Mouse (Mus musculus) hindbrain, embryonic 10.5 days (tissue): ENCODE measurements around the gene Osmr. TPM values are rescaled to one million over a fixed set of nuclear protein-coding genes. Genes with fewer than 3 reads are reported as not detected.

Experiments
- DNase-seq: peaks from one replicate; pipeline ENCODE4 v3.0.0-alpha.2; 2017; ENCODE audit warnings: low spot score
- H3K27ac ChIP-seq: fragments of 300-500 bp; sonication (generic); 2 replicates; pipeline ENCODE4 v1.5.1; 2016; ENCODE audit warnings: mild to moderate bottlenecking, moderate library complexity
- H3K27me3 ChIP-seq: fragments of 300-500 bp; sonication (generic); 2 replicates; pipeline ENCODE4 v1.6.1; 2016; ENCODE audit warnings: mild to moderate bottlenecking; ENCODE audit not compliant: poor library complexity, insufficient read depth, severe bottlenecking
- H3K36me3 ChIP-seq: fragments of 300-500 bp; sonication (generic); 2 replicates; pipeline ENCODE4 v1.6.1; 2016; ENCODE audit warnings: mild to moderate bottlenecking, moderate library complexity
- H3K4me1 ChIP-seq: fragments of 300-500 bp; sonication (generic); replicated peaks from 2 replicates; pipeline ENCODE4 v1.6.1; 2016; ENCODE audit warnings: mild to moderate bottlenecking
- H3K4me3 ChIP-seq: fragments of 300-500 bp; sonication (generic); 2 replicates; pipeline ENCODE4 v1.5.1; 2016; ENCODE audit warnings: mild to moderate bottlenecking, moderate library complexity
- H3K9me3 ChIP-seq: fragments of 300-500 bp; sonication (generic); 2 replicates; pipeline ENCODE4 v1.6.1; 2016; ENCODE audit warnings: mild to moderate bottlenecking, moderate library complexity
- WGBS: fragments of 180-500 bp; shearing (Covaris S2); methylation state at CpG from one replicate; pipeline ENCODE4 v1.1.7; 2016; 5-methylcytosine and 5-hydroxymethylcytosine counted together
- polyA plus RNA-seq: library from polyadenylated mRNA; unstranded; fragments of >200 nt; fragmentation: Nextera tagmentation; extraction: Ambion mirVana; gene quantifications from 2 replicates; pipeline ENCODE4 v1.2.1, GENCODE M21; 2016

Osmr gene
- polyA plus RNA-seq, 1 experiment from 2014 or later = 0.67 TPM

DNA sequence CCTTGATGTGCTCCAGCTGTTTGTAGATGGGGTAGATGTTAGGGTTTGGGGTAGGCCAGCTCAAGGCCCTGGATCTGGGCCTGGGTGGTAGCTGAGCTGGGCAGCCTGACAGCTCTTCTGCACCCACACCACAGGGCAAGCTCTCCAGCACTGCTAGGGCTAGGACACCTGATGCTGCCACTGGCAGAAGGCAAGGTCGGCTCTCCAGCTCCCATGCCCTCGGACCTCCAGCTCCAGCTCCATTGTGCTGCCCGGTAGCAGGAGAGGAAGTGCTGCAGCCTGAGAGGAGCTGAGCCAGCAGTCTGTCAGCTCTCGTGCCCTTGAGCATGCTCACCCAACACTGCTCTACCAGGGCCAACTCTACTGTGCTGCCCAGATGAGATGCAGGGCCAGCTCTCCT, 8.3 kb upstream of the Osmr start:
- no peak overlapping the region for H3K4me3 ChIP-seq
- WGBS = 85% methylated on average over 4 of the region's 4 CpGs
- DNase-seq = no peak
- H3K27me3 ChIP-seq = no peaks in the 10 kb centered on the region
- no peaks in the 10 kb centered on the region for H3K9me3 ChIP-seq
- H3K4me1 ChIP-seq = no peaks in the 10 kb centered on the region
- H3K36me3 ChIP-seq = no peaks in the 10 kb centered on the region
- no peak overlapping the region for H3K27ac ChIP-seq

- no peak for DNase-seq
These were observed 7.4 kb upstream of the Osmr start for GRCm38 (mm10) chr15:6882180-6882579.

GRCm38 (mm10) chr15:6881211-6881610, 6.4 kb upstream of the Osmr start:
- H3K36me3 ChIP-seq = no peaks in the 10 kb centered on the region
- H3K27me3 ChIP-seq = peaks cover 5% of the 10 kb centered on the region; the same call in 1 of the 2 replicates
- DNase-seq = no peak
- WGBS = 87% methylated on average over 9 of the region's 9 CpGs
- no peak overlapping the region for H3K27ac ChIP-seq
- H3K4me3 ChIP-seq = no peak overlapping the region
- H3K9me3 ChIP-seq = no peaks in the 10 kb centered on the region
- H3K4me1 ChIP-seq = no peaks in the 10 kb centered on the region

More at GRCm38 (mm10) chr15:6882180-6882579, 7.4 kb upstream of the Osmr start:
- Histone ChIP-seq H3K4me3 (no peak overlapping the region), H3K27ac (no peak overlapping the region), H3K27me3 (no peaks in the 10 kb centered on the region), H3K9me3 (no peaks in the 10 kb centered on the region), H3K36me3 (no peaks in the 10 kb centered on the region), H3K4me1 (no peaks in the 10 kb centered on the region)
- WGBS = 46% methylated on average over 7 of the region's 7 CpGs

DNA sequence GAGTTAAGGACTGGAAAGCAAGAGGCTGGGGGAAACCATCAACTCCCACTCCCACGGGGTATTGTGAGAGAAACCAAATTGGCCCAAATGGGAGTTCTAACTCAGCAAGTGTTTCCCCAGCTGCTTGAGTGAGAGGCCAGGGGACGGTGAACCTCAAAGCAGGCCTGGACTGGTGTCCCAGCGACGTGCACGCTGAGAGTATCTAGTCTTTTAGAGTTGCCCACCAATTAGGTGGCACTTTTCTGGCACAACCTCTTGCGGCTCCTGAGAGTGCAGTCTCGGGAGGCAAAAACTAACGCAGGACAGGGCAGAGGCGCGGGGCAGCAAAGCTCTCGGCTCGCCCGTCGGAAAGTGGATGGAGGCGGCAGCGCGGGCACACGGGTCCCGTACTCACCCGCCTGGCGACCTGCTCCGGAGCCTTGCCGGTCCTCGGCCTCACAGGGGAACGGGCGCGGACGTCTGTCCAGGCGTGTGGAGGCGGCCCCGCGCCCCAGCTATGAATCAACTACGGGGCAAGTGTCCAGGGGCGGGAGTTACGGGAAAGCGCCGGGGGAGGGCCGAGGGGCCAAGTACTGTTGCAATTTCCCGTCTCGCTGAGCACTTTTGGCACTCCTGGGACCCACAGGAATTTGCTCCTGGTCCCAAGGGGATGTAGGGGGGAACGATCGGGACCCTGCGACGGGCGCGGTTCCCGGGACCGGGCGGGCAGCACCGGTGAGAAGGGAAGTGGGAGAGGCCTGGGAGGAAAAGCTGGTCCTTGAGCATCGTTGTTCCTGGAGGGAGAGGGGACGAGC, 765 bp downstream of the Osmr start:
- Histone ChIP-seq H3K27me3 (peaks cover 61% of the 10 kb centered on the region), H3K27ac (peak overlapping the region; percentile 64), H3K36me3 (no peaks in the 10 kb centered on the region), H3K4me1 (peaks cover 18% of the 10 kb centered on the region), H3K9me3 (no peaks in the 10 kb centered on the region), H3K4me3 (peak overlapping the region; percentile 55)
- peak; percentile 40 for DNase-seq
- 2% methylated on average over 52 of the region's 52 CpGs for WGBS

- Histone ChIP-seq H3K27me3 (peaks cover 61% of the 10 kb centered on the region), H3K9me3 (no peaks in the 10 kb centered on the region), H3K36me3 (no peaks in the 10 kb centered on the region), H3K4me1 (peaks cover 18% of the 10 kb centered on the region), H3K4me3 (peak overlapping the region; percentile 55), H3K27ac (0 out of 2 replicates have a peak overlapping the region, but pooled peaks have one; percentile 64)
- 39% methylated on average over 17 of the region's 17 CpGs for WGBS
- peak; percentile 31 for DNase-seq
These were observed 1.5 kb downstream of the Osmr start for GRCm38 (mm10) chr15:6873154-6873806.

- peaks cover 61% of the 10 kb centered on the region for H3K27me3 ChIP-seq
- H3K9me3 ChIP-seq = no peaks in the 10 kb centered on the region
- no peak for DNase-seq
- peaks cover 21% of the 10 kb centered on the region for H3K4me1 ChIP-seq
- no peaks in the 10 kb centered on the region for H3K36me3 ChIP-seq
- H3K27ac ChIP-seq = no peak overlapping the region
- H3K4me3 ChIP-seq = no peak overlapping the region
- 64% methylated on average over 11 of the region's 11 CpGs for WGBS
These were observed 3.0 kb downstream of the Osmr start for GRCm38 (mm10) chr15:6871621-6872359.

DNA sequence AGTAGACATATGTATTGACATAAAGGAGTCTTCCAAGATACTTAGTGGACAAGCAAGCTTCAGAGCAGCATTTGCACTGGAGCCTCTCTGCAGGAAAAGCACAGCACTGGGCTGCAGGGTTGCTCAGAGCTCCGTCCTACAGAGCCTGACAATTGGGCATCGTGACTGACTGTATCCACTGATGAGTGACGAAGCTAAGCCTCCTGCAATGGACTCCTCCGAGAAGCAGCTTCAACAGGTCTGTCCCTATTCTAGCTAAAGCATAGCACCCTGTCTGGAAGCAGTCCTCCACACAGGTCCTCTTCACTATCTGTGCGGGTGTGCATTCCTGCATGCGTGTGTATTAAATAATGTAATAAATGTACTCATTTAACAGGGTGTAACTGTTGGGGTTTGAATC, 7.9 kb downstream of the Osmr start:
- H3K27me3 ChIP-seq = peaks cover 22% of the 10 kb centered on the region

DNA sequence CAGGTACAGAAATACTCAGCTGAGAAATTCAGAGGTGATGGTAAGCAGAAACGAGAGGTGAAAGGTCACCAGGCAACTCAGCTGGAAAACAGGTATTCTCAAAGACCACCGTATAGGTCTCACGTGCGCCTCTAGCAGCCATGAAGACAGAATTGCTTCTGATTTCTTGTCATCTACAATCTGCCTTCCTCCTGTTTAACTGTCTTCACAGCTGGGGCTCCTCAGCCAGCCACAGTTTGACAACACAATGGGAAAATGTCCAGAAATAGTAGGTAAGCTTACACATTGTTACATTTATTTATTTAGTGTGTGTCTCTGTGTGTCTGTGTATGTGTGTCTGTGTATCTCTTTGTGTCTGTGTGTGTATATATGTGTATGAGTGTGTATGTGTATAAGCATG, 12.6 kb downstream of the Osmr start:
- WGBS = 86% methylated on average over 4 of the region's 4 CpGs
- Histone ChIP-seq H3K36me3 (no peaks in the 10 kb centered on the region), H3K27ac (no peak overlapping the region), H3K4me1 (peaks cover 11% of the 10 kb centered on the region; the same call in 1 of the 2 replicates), H3K4me3 (no peak overlapping the region), H3K9me3 (no peaks in the 10 kb centered on the region), H3K27me3 (peaks cover 7% of the 10 kb centered on the region; the same call in 1 of the 2 replicates)
- DNase-seq = no peak

More for the DNA sequence above, 7.9 kb downstream of the Osmr start:
- H3K4me1 ChIP-seq = peaks cover 7% of the 10 kb centered on the region; the same call in 1 of the 2 replicates
- H3K4me3 ChIP-seq = no peak overlapping the region
- H3K27ac ChIP-seq = no peak overlapping the region
- no peaks in the 10 kb centered on the region for H3K9me3 ChIP-seq
- H3K36me3 ChIP-seq = no peaks in the 10 kb centered on the region
- DNase-seq = no peak
- 37% methylated on average over 6 of the region's 6 CpGs for WGBS

DNA sequence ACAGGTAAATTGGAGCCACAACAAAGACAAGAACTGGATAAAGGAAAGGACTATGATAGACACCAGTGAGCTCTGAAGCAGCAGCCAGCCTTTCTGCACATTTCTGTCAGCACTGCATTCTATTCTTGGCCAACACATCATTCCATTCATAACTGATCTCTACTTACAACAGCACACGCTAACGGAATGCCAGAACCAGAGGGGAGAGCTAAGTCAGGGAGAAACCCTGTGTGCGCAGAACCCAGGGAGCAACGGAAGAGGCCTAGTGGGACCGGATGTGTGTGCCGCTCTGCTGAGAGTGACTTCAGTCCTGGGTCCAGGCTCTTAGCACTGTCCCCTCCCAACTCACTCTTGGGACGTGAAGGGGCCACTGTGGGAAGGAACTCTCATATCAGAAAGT, 13.2 kb downstream of the Osmr start:
- Histone ChIP-seq H3K4me3 (no peak overlapping the region), H3K9me3 (no peaks in the 10 kb centered on the region), H3K4me1 (0 out of 2 replicates have a peak, but pooled peaks cover 7% of the 10 kb centered on the region), H3K27ac (no peak overlapping the region), H3K27me3 (peaks cover 7% of the 10 kb centered on the region; the same call in 1 of the 2 replicates), H3K36me3 (no peaks in the 10 kb centered on the region)
- 88% methylated on average over 7 of the region's 7 CpGs for WGBS
- DNase-seq = no peak

DNA sequence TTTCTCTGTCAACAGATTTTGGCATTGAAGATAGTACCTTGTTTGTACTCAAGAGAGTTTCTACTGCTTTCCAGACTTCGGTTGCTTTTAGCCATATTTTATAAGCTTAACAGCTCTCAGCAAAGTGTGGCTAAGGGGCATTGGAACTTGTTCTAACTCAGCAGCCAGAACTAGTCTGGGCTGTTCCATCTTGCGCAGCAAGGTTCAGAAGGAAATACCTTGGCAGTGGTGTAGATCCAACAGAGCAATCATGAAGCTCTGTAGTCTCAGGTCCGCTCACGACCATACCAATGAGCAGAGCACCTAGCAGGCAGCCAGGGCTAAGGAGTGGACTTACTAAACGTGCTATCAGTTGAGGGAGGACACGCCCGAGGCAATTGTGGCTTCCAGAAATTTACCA, 15.0 kb downstream of the Osmr start:
- no peak overlapping the region for H3K27ac ChIP-seq
- no peak overlapping the region for H3K4me3 ChIP-seq
- no peaks in the 10 kb centered on the region; the same call in 1 of the 2 replicates for H3K27me3 ChIP-seq
- DNase-seq = no peak
- H3K36me3 ChIP-seq = no peaks in the 10 kb centered on the region
- 93% methylated on average over 7 of the region's 7 CpGs for WGBS
- H3K4me1 ChIP-seq = 0 out of 2 replicates have a peak, but pooled peaks cover 4% of the 10 kb centered on the region
- no peaks in the 10 kb centered on the region for H3K9me3 ChIP-seq

- no peak for DNase-seq
- H3K36me3 ChIP-seq = no peaks in the 10 kb centered on the region
- 89% methylated on average over 4 of the region's 4 CpGs for WGBS
- no peaks in the 10 kb centered on the region for H3K9me3 ChIP-seq
- no peaks in the 10 kb centered on the region for H3K27me3 ChIP-seq
- no peak overlapping the region for H3K4me3 ChIP-seq
- H3K27ac ChIP-seq = no peak overlapping the region
- 0 out of 2 replicates have a peak, but pooled peaks cover 4% of the 10 kb centered on the region for H3K4me1 ChIP-seq
These were observed 15.9 kb downstream of the Osmr start for GRCm38 (mm10) chr15:6858871-6859270.

GRCm38 (mm10) chr15:6857270-6857905, 17.4 kb downstream of the Osmr start:
- 72% methylated on average over 9 of the region's 9 CpGs for WGBS
- DNase-seq = no peak

More at GRCm38 (mm10) chr15:6857270-6857905, 17.4 kb downstream of the Osmr start:
- no peaks in the 10 kb centered on the region for H3K27me3 ChIP-seq
- no peak overlapping the region for H3K4me3 ChIP-seq
- no peaks in the 10 kb centered on the region for H3K36me3 ChIP-seq
- H3K4me1 ChIP-seq = 0 out of 2 replicates have a peak, but pooled peaks cover 4% of the 10 kb centered on the region
- H3K27ac ChIP-seq = no peak overlapping the region
- no peaks in the 10 kb centered on the region for H3K9me3 ChIP-seq
